Mouse (Mus musculus) CH12.LX (cell line): Measurements from ENCODE around the gene Ccdc169. TPM values are rescaled to one million over a fixed set of nuclear protein-coding genes. Genes with fewer than 3 reads are reported as not detected.

Source experiments
- DNase-seq: peaks from one replicate; pipeline ENCODE4 v3.0.0-alpha.2; 2013; ENCODE audit errors: extremely low read depth
- H3K27ac ChIP-seq: 2 replicates; pipeline ENCODE4 v1.5.1; 2012; ENCODE audit warnings: low read depth, mild to moderate bottlenecking, control low read depth, moderate library complexity; ENCODE audit not compliant: insufficient read depth
- H3K27me3 ChIP-seq: replicated peaks from 2 replicates; pipeline ENCODE3; 2012; ENCODE audit warnings: inconsistent platforms
- H3K36me3 ChIP-seq, 2 experiments: replicated peaks in 1 of 2; 2 replicates each; pipeline versions ENCODE3 to v1.6.1; 2012; ENCODE audit warnings: inconsistent platforms in 1 of 2, low read length in 1 of 2, mild to moderate bottlenecking in 1 of 2, mixed read lengths in 1 of 2, moderate library complexity in 1 of 2; ENCODE audit not compliant: control insufficient read depth in 1 of 2, insufficient read depth in 1 of 2
- H3K4me1 ChIP-seq, 2 experiments: 2 replicates each; pipeline ENCODE4 v1.6.1; 2012; ENCODE audit warnings: inconsistent platforms in 1 of 2, moderate library complexity in 1 of 2; ENCODE audit not compliant: insufficient read depth in 2 of 2, control insufficient read depth in 1 of 2
- H3K4me2 ChIP-seq: 2 replicates; pipeline ENCODE4 v1.6.1; 2012; ENCODE audit warnings: low read depth, mild to moderate bottlenecking, control low read depth; ENCODE audit not compliant: poor library complexity, insufficient read depth, severe bottlenecking
- H3K4me3 ChIP-seq, 3 experiments: fragments of 150-350 bp in 1 of 3; sonication (generic) in 1 of 3; replicated peaks in 1 of 3; 2 replicates each; pipeline versions ENCODE3 to v1.5.1; 2011 to 2012; ENCODE audit warnings: low read depth in 2 of 3, low read length in 2 of 3, mild to moderate bottlenecking in 2 of 3, moderate library complexity in 2 of 3, control low read depth in 1 of 3, improper control_type of control experiment in 1 of 3, inconsistent platforms in 1 of 3, mixed read lengths in 1 of 3; ENCODE audit not compliant: poor library complexity in 1 of 3
- H3K79me2 ChIP-seq: replicated peaks from 2 replicates; pipeline ENCODE4 v1.6.1; 2012; ENCODE audit warnings: mild to moderate bottlenecking, moderate library complexity; ENCODE audit not compliant: control insufficient read depth, poor library complexity, insufficient read depth, severe bottlenecking; ENCODE audit errors: extremely low read depth
- H3K9ac ChIP-seq: 2 replicates; pipeline ENCODE4 v1.6.1; 2012; ENCODE audit warnings: low read depth, mild to moderate bottlenecking, control low read depth, moderate library complexity; ENCODE audit not compliant: insufficient read depth
- H3K9me3 ChIP-seq: replicated peaks from 2 replicates; pipeline ENCODE3; 2012; ENCODE audit warnings: low read length, inconsistent platforms, mixed read lengths
- BHLHE40 ChIP-seq: IDR thresholded peaks from 2 replicates; pipeline ENCODE4 v1.6.1; 2011; ENCODE audit warnings: mild to moderate bottlenecking, low read depth, low read length, improper control_type of control experiment
- CHD2 ChIP-seq: IDR thresholded peaks from 2 replicates; pipeline ENCODE4 v1.6.1; 2011; ENCODE audit warnings: low read length, improper control_type of control experiment
- ELF1 ChIP-seq: IDR thresholded peaks from 2 replicates; pipeline ENCODE4 v1.6.1; 2014; ENCODE audit warnings: low read depth, mild to moderate bottlenecking, inconsistent platforms, low read length, improper control_type of control experiment
- HCFC1 ChIP-seq: IDR thresholded peaks from 2 replicates; pipeline ENCODE4 v1.6.1; 2012; ENCODE audit warnings: low read depth, mild to moderate bottlenecking, inconsistent platforms, low read length, improper control_type of control experiment
- IRF4 ChIP-seq: IDR thresholded peaks from 2 replicates; pipeline ENCODE4 v1.6.1; 2014; ENCODE audit warnings: low read depth, mild to moderate bottlenecking, inconsistent platforms, low read length, improper control_type of control experiment
- JUND ChIP-seq: conservative IDR thresholded peaks from 2 replicates; pipeline ENCODE4 v1.6.1; 2011; ENCODE audit warnings: low read depth, low read length, improper control_type of control experiment
- MAX ChIP-seq: IDR thresholded peaks from 2 replicates; pipeline ENCODE4 v1.6.1; 2011; ENCODE audit warnings: low read length, improper control_type of control experiment
- MXI1 ChIP-seq: IDR thresholded peaks from 2 replicates; pipeline ENCODE4 v1.6.1; 2011; ENCODE audit warnings: mild to moderate bottlenecking, low read depth, low read length, improper control_type of control experiment
- NELFE ChIP-seq: IDR thresholded peaks from 2 replicates; pipeline ENCODE4 v1.6.1; 2011; ENCODE audit warnings: low read depth, low read length, improper control_type of control experiment
- POLR2A ChIP-seq: IDR thresholded peaks from 2 replicates; pipeline ENCODE4 v1.6.1; 2011; ENCODE audit warnings: low read depth, mild to moderate bottlenecking, improper control_type of control experiment, low read length
- POLR2AphosphoS2 ChIP-seq: IDR thresholded peaks from 2 replicates; pipeline ENCODE4 v1.6.1; 2011; ENCODE audit warnings: low read depth, low read length, improper control_type of control experiment
- RCOR1 ChIP-seq: conservative IDR thresholded peaks from 2 replicates; pipeline ENCODE4 v1.6.1; 2012; ENCODE audit warnings: low read depth, mild to moderate bottlenecking, inconsistent platforms, low read length, improper control_type of control experiment
- UBTF ChIP-seq: IDR thresholded peaks from 2 replicates; pipeline ENCODE4 v1.6.1; 2012; ENCODE audit warnings: low read depth, mild to moderate bottlenecking, inconsistent platforms, low read length, improper control_type of control experiment, moderate library complexity
- USF1 ChIP-seq: IDR thresholded peaks from 2 replicates; pipeline ENCODE4 v1.6.1; 2014; ENCODE audit warnings: low read depth, mild to moderate bottlenecking, inconsistent platforms, low read length, improper control_type of control experiment
- ZC3H11A ChIP-seq: IDR thresholded peaks from 2 replicates; pipeline ENCODE4 v1.6.1; 2012; ENCODE audit warnings: low read depth, mild to moderate bottlenecking, inconsistent platforms, low read length, improper control_type of control experiment
- ZKSCAN1 ChIP-seq: IDR thresholded peaks from 2 replicates; pipeline ENCODE4 v1.6.1; 2012; ENCODE audit warnings: low read depth, inconsistent platforms, low read length, improper control_type of control experiment, borderline replicate concordance
- ZNF384 ChIP-seq: IDR thresholded peaks from 2 replicates; pipeline ENCODE4 v1.6.1; 2012; ENCODE audit warnings: low read depth, low read length, improper control_type of control experiment, inconsistent platforms
- dilution Hi-C: fragments of 300-500 bp; cut with MboI; formaldehyde crosslinking; loops from 2 replicates; pipeline ENCODE4 v1.14.3; 2020; ENCODE audit warnings: low sequenced_read_pairs; ENCODE audit not compliant: extremely low pct_unique_long_range_greater_than_20kb, extremely low pct_ligation_motif_present
- in situ Hi-C: fragments of 300-500 bp; cut with MboI; formaldehyde crosslinking; loops from 3 replicates; pipeline ENCODE4 v1.14.3; 2019; ENCODE audit warnings: low sequenced_read_pairs, low pct_ligation_motif_present, low pct_unique_long_range_greater_than_20kb, mixed read lengths
- polyA plus RNA-seq: library from polyadenylated mRNA; unstranded; fragments of >175 nt; gene quantifications from 2 replicates; pipeline ENCODE4 v1.2.1, GENCODE M21; 2012; ENCODE audit warnings: low read depth; ENCODE audit not compliant: insufficient read length
- total RNA-seq, 2 experiments: library from RNA; depleted of rRNA; stranded (reverse); fragments of 300-350 nt in 1 of 2; fragments of >200 nt in 1 of 2; gene quantifications; 2 replicates each; pipeline ENCODE4 v1.2.3; 2012 to 2014

Ccdc169 gene
- total and polyA plus RNA-seq, 3 experiments, result 0.08 to 0.10 TPM; not detected in 1

GRCm38 (mm10) chr3:55206413-55206812 is 69.3 kb downstream of the Ccdc169 start:
- Histone ChIP-seq H3K9me3 (peaks cover 58% of the 10 kb centered on the region), H3K4me3 (no peak overlapping the region), H3K27me3 (no peaks in the 10 kb centered on the region)
- DNase-seq, result no peak
- TF ChIP-seq IRF4 (no peak), HCFC1 (no peak), POLR2A (no peak), MXI1 (no peak), RCOR1 (no peak), CHD2 (no peak), BHLHE40 (no peak), ZNF384 (no peak), JUND (no peak), ELF1 (no peak), USF1 (no peak), NELFE (no peak), POLR2AphosphoS2 (no peak)
- TF ChIP-seq, all 38 proteins: peak for 0
- in situ Hi-C loops (no loop called here), dilution Hi-C loops (no loop called here)
- no peak overlapping the region for H3K4me2 ChIP-seq
- H3K4me1 ChIP-seq, result no peaks in the 10 kb centered on the region
- H3K9ac ChIP-seq, result no peak overlapping the region
- H3K79me2 ChIP-seq, result no peaks in the 10 kb centered on the region
- H3K27ac ChIP-seq, result no peak overlapping the region
- H3K36me3 ChIP-seq, result no peaks in the 10 kb centered on the region

- H3K9me3 ChIP-seq, result peaks cover 62% of the 10 kb centered on the region
- no peaks in the 10 kb centered on the region for H3K4me1 ChIP-seq
- no peak overlapping the region for H3K4me3 ChIP-seq
- H3K9ac ChIP-seq, result no peak overlapping the region
- no peaks in the 10 kb centered on the region for H3K79me2 ChIP-seq
- dilution Hi-C loops (no loop called here), in situ Hi-C loops (no loop called here)
- TF ChIP-seq UBTF (no peak), ZKSCAN1 (no peak), MXI1 (no peak), ZC3H11A (no peak), MAX (no peak)
- no peaks in the 10 kb centered on the region for H3K36me3 ChIP-seq
- H3K4me2 ChIP-seq, result no peak overlapping the region
- no peaks in the 10 kb centered on the region for H3K27me3 ChIP-seq
- H3K27ac ChIP-seq, result no peak overlapping the region
- no peak for DNase-seq
These were observed 70.5 kb downstream of the Ccdc169 start for GRCm38 (mm10) chr3:55207665-55208064.
